Mouse (Mus musculus): ENCODE data around the gene Icam4.

DNA sequence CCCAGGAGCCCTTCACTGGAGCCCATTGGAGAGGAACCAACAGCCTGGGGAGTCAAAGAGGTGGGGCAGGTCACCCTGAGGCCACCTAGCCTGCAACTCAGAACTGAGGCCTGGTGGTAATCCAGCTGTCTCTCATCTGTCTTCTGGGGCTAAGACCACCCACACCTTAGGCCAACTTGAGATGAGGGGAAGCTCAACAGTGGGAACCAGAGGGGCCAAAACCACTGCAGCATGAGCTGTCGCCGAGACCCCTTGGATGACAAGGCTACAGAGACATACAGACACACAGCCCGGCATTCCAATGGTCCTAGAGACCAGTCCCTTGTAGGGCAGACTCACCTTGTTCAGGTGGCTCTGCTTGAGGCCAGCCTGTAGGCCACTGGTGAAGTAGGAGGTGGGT, 46.5 kb downstream of the Icam4 start:
- TF ChIP-seq GATA1 (IDR thresholded peaks at IDR 0.05; ENCODE audit: low read length) (no peak), TAL1 (IDR thresholded peaks at IDR 0.05; ENCODE audit: low read length) (no peak)
